In the genomic region with DNA sequence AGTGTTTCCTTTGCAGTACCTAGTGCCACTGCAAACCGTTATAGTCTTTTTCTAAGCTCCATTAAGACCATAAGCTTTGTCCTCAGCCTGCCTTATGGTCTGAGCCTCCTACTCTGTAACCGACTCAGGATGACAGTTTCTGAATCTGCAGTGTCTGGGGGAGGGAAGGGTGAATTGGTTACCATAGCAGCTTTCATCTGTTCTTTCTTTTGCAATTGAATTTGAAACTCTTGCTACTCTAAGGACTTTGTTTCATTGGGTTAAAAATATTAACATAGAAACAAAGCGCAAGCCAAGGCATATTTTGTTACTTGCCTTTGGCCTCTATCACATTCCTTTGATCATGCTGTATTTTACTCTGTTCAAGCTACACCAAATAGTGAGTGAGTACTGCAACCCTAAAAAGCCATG, we compare ENCODE assay signal across 10 mouse cellular contexts. TPM values are rescaled to one million over a fixed set of nuclear protein-coding genes. Genes with fewer than 3 reads are reported as not detected.
DNase-seq lines count a peak whose midpoint lies in the region; ATAC-seq and TF ChIP-seq lines count a peak whose summit lies in the region.
"Had no signal": no experiment of that assay in that cellular context is flagged by ENCODE, and none has a peak within 500 bp of the region (broad histone marks: within the 10 kb centered on the region; RNA-seq: fewer than 3 reads in every experiment).

No protein-coding gene starts in this region.

- ATAC-seq in embryonic facial prominence, embryonic 13.5 days (ENCODE audit: insufficient number of reproducible peaks, insufficient read depth, low FRiP score, low TSS enrichment, low read depth), result no peak
- no peak for ATAC-seq in neural tube, embryonic 14.5 days (ENCODE audit: low read depth)
- ATAC-seq: forebrain, embryonic 13.5 days had no signal

- peaks cover 13% of the 10 kb centered on the region for H3K36me3 ChIP-seq in embryonic facial prominence, embryonic 13.5 days
- H3K36me3 ChIP-seq in embryonic facial prominence, embryonic 10.5 days (replicated peaks), result peaks cover 36% of the 10 kb centered on the region
- H3K36me3 ChIP-seq in kidney, adult 2 months (ENCODE audit: control insufficient read depth, insufficient read depth, low read length), result no peaks in the 10 kb centered on the region
- no peaks in the 10 kb centered on the region for H3K36me3 ChIP-seq in neural tube, embryonic 14.5 days (ENCODE audit: control insufficient read depth, insufficient read depth, low read length)

- TF ChIP-seq POLR2A in kidney, adult 2 months (IDR thresholded peaks at IDR 0.05; ENCODE audit: low read depth, low read length), result no peak

- no peaks in the 10 kb centered on the region for H3K27me3 ChIP-seq in embryonic facial prominence, embryonic 13.5 days
- no peaks in the 10 kb centered on the region for H3K27me3 ChIP-seq in embryonic facial prominence, embryonic 10.5 days (replicated peaks; ENCODE audit: low read depth, poor library complexity, severe bottlenecking)
- H3K27me3 ChIP-seq in kidney, adult 2 months (replicated peaks; ENCODE audit: control insufficient read depth, insufficient read depth, low read length), result no peaks in the 10 kb centered on the region
- H3K27me3 ChIP-seq in neural tube, embryonic 14.5 days (ENCODE audit: control insufficient read depth, insufficient read depth, low read length), result no peaks in the 10 kb centered on the region
- H3K27me3 ChIP-seq: forebrain, embryonic 13.5 days; liver, embryonic 12.5 days had no signal

- TF ChIP-seq CTCF in kidney, adult 2 months (conservative IDR thresholded peaks at IDR 0.05; ENCODE audit: insufficient read depth, insufficient read length, low read depth, low read length), result no peak

- H3K27ac ChIP-seq in embryonic facial prominence, embryonic 13.5 days, result 0 out of 2 replicates have a peak overlapping the region, but pooled peaks have one; percentile 22
- H3K27ac ChIP-seq in embryonic facial prominence, embryonic 10.5 days (replicated peaks), result no peak overlapping the region
- peak overlapping the region; percentile 28 for H3K27ac ChIP-seq in kidney, adult 2 months (ENCODE audit: insufficient read depth, low read depth, low read length)
- H3K27ac ChIP-seq in neural tube, embryonic 14.5 days (ENCODE audit: low read depth, low read length), result peak overlapping the region; percentile 34; the same call in 1 of the 2 replicates
- H3K27ac ChIP-seq: forebrain, embryonic 13.5 days; liver, embryonic 12.5 days had no signal

- 34% methylated on average over 3 of the region's 3 CpGs for WGBS in embryonic facial prominence, embryonic 13.5 days
- WGBS in embryonic facial prominence, embryonic 10.5 days, result 72% methylated on average over 3 of the region's 3 CpGs
- WGBS in kidney, adult 2 months, result 27% methylated on average over 3 of the region's 3 CpGs
- WGBS in neural tube, embryonic 14.5 days, result 59% methylated on average over 3 of the region's 3 CpGs

- H3K4me2 ChIP-seq in embryonic facial prominence, embryonic 13.5 days, result no peak overlapping the region
- H3K4me2 ChIP-seq in neural tube, embryonic 14.5 days (ENCODE audit: low read depth, low read length), result no peak overlapping the region
- H3K4me2 ChIP-seq: forebrain, embryonic 13.5 days; liver, embryonic 12.5 days had no signal

- DNase-seq in embryonic facial prominence, embryonic 10.5 days (ENCODE audit: low spot score), result no peak
- peak; percentile 64 for DNase-seq in kidney, adult 2 months
- no peak for DNase-seq in kidney, adult 18-20 months
- no peak for DNase-seq in neural tube, embryonic 10.5 days (ENCODE audit: extremely low spot score, low spot score)
- DNase-seq in right cerebral cortex, postnatal 25 days, result peak; percentile 8
- DNase-seq in Muller cell, postnatal 12 days (ENCODE audit: inconsistent ontology term), result no peak

- no peaks in the 10 kb centered on the region for H3K9me3 ChIP-seq in embryonic facial prominence, embryonic 13.5 days
- no peaks in the 10 kb centered on the region for H3K9me3 ChIP-seq in embryonic facial prominence, embryonic 10.5 days
- H3K9me3 ChIP-seq in neural tube, embryonic 14.5 days (ENCODE audit: control insufficient read depth, low read length), result no peaks in the 10 kb centered on the region
- H3K9me3 ChIP-seq: forebrain, embryonic 13.5 days; liver, embryonic 12.5 days had no signal

- H3K9ac ChIP-seq in embryonic facial prominence, embryonic 13.5 days, result no peak overlapping the region
- no peak overlapping the region for H3K9ac ChIP-seq in neural tube, embryonic 14.5 days (replicated peaks; ENCODE audit: low read depth, low read length)
- H3K9ac ChIP-seq: liver, embryonic 12.5 days had no signal

- peaks cover 28% of the 10 kb centered on the region for H3K4me1 ChIP-seq in embryonic facial prominence, embryonic 13.5 days
- peaks cover 17% of the 10 kb centered on the region for H3K4me1 ChIP-seq in embryonic facial prominence, embryonic 10.5 days
- peaks cover 30% of the 10 kb centered on the region for H3K4me1 ChIP-seq in kidney, adult 2 months (ENCODE audit: control insufficient read depth, insufficient read depth, low read length)
- H3K4me1 ChIP-seq in neural tube, embryonic 14.5 days (ENCODE audit: control insufficient read depth, insufficient read depth, low read length), result no peaks in the 10 kb centered on the region; the same call in 1 of the 2 replicates

- no peak overlapping the region for H3K4me3 ChIP-seq in embryonic facial prominence, embryonic 13.5 days
- H3K4me3 ChIP-seq in embryonic facial prominence, embryonic 10.5 days, result no peak overlapping the region
- H3K4me3 ChIP-seq in kidney, adult 2 months (ENCODE audit: insufficient read depth, low read depth, low read length), result no peak overlapping the region
- H3K4me3 ChIP-seq in neural tube, embryonic 14.5 days (ENCODE audit: low read depth, low read length), result no peak overlapping the region
- H3K4me3 ChIP-seq: forebrain, embryonic 13.5 days; liver, embryonic 12.5 days had no signal

RNA-seq across cellular contexts. Expression of gene Rcor1, which starts 49.6 kb away (rescaled TPM):
- polyA plus RNA-seq in embryonic facial prominence, embryonic 13.5 days (2015; fragmentation: Nextera tagmentation; extraction: Ambion mirVana), result 11.6 and 14.2 TPM in 2 replicates
- 7.4 and 8.0 TPM in 2 replicates for polyA plus RNA-seq in embryonic facial prominence, embryonic 10.5 days (2016; fragmentation: Nextera tagmentation; extraction: Ambion mirVana)
- 9.7 and 11.5 TPM in 2 replicates for polyA plus RNA-seq in kidney, adult 2 months (2012; rRNA removed)
- polyA plus RNA-seq in neural tube, embryonic 14.5 days (2014; fragmentation: Nextera tagmentation; extraction: Ambion mirVana), result 7.4 and 9.1 TPM in 2 replicates

Comparison
In these comparisons a context has a peak if more than half of its experiments do, and no peak if none do; other contexts are left out.
1. DNase-seq: peak in kidney, adult 2 months (single experiment) and right cerebral cortex, postnatal 25 days (single experiment); none in embryonic facial prominence, embryonic 10.5 days (single experiment), kidney, adult 18-20 months (single experiment), neural tube, embryonic 10.5 days (single experiment) and Muller cell, postnatal 12 days (single experiment).